Mouse (Mus musculus): ENCODE data around the gene Dnmt3c.

The Dnmt3c gene

DNA sequence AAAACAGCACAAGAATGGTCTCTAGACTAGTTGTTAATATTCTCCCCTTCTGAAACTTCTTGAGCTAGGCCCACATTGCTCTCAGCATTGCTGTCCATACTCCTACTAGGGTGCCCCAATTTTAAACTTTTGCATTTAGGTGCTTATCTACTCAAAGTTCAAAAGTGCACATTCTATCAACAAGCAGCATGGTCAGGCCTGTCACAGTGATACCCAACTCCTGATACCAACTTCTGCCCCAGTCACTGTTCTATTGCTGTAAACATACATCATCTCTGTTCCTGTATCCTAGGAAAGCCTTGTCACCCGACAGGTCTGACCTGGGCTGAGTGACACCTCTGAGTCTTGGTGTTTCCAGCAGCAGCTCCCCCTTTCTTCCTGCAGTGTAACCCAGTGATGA is 26.6 kb downstream of the Dnmt3c start:
- DNase-seq (ENCODE audit: low read depth), result no peak

DNA sequence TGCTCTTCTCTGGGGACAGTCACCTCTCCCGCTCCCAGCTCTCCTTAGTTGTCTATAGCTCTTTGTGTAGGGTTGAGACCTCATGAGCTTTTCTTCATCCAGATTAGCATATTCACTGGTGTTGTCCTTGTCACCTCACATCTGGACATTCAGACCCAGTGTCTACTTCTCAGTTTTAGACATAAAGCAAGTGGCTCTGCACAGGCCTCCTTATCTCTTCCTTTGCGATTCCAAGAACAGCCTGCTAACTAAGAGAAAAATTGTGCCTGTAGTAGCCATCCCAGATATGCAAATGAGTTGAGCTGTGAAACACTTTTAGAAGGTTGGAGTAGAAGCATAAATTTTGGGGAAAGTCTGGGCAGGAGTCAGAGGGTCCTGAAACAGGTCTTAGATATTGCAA is 28.0 kb downstream of the Dnmt3c start:
- DNase-seq (ENCODE audit: low read depth), result no peak

GRCm38 (mm10) chr2:153724871-153725270 is 28.4 kb downstream of the Dnmt3c start:
- no peak for DNase-seq (ENCODE audit: low read depth)

DNA sequence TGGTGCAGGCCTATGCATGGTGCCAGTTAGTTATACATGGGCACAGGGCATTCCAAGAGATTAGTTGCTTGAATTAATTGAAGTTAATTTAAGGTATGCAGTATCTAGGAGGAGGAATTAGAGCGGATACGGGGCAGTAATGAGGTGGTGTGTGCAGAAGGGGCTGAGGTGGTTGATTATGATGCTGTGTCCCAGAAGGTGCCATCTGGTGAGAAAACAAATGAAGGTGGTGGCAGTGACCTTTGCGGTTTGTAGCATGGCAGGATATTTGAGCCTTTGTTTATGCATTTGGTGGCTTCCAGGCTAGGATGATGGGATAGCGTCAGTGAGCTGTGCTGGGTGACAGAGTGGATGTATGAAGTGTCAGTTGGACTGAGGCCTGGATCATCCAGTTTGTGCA is 28.8 kb downstream of the Dnmt3c start:
- DNase-seq (ENCODE audit: low read depth), result no peak

GRCm38 (mm10) chr2:153734033-153734432 is 37.6 kb downstream of the Dnmt3c start:
- no peak for DNase-seq (ENCODE audit: low read depth)

DNA sequence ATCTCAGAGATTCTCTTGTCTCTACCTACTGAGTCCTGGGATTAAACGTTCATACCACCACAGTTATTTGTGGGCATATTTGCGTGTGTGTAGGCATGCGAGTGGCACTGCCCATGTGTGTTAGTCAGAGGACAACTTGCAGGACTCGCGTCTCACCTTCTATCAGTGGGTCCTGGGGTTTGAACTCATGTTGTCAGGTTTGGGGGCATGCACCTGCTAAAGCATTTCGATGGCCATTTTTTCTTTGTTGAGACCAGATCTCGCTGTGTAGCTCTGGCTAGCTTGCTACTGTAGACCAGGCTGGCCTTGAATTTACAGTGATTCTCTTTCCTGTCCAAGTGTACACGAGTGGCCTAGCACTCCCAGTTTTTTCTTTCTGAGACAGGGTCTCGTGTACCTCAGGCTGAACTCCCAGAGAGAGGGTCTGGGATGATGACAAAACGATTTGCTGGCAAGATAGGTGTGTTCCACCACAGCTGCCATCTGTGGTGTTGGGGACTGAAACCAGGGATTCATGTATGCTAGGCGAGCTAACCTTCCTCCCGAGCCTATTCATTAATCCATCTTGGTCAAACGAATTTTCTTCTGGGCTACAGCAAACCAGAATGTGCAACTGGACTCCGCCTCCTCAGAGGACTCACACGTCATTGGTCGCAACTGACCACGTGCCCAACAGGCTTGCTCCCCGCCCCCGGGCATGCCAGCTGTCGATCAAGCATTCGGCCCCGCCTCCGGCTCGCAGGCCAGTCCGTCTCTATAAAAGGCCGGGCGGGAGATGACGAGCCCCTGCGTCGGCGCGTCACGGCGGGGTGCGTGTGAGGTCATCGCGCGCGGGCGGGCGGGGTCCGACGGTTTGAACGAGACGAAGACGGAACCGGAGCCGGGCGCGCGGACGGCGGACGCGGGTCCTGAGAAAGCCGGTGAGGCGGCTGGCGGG is 44.3 kb downstream of the Dnmt3c start, which contains the start of gene Mapre1:
Gene Mapre1 (plus strand): TSS at position 775 of the 937 bp plus-strand sequence.
- DNase-seq (ENCODE audit: low read depth), result peak; percentile 99

DNA sequence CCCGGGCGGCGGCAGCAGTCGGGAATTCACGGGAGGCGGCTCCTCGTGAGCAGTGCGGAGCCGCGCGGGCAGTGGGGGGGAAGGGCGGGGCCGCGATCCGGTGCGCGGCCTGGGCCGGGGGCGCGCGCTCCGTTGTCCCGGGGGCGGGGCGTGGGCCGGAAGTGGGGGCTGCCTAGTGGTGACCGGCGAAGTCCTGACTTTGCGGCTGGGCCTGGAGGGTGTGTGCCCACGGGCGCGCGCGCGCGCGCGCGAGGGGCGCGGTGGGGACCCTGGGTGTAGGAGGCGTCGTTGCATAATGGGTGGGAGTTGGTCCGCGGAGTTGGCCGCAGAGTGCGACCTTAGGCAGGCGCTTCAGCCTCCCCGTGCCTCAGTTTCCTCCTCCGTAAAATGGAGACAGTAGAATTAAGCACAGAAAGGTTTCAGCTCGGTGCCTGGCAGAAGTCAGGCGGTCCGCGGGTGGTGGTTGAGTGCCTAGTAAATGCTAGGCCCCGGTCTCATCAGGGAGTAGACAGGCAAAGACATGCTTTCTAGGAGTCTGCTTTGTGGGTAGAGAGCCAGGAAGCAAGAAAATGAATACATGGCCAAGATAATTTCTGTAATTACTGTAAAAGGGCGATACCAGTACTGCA is 45.1 kb downstream of the Dnmt3c start:
- DNase-seq (ENCODE audit: low read depth), result no peak

DNA sequence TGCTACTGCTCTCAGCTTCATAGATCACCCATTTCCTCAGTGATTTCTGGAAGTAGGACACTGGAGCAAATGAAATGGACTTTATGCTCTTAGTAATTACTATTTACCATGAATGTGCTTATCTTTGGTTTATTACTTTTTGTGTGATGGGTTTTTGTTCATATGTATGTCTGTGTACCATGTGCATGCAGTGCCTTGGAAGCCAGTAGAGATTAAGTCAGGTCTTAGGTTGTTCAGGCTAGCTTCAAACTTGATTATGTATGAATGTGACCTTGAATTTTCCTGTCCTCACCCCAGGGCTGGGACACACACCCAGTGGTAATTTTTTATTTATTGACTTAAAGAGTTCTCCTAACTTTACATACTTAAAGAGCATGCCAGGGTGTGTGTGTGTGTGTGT is 51.5 kb downstream of the Dnmt3c start:
- DNase-seq (ENCODE audit: low read depth), result no peak

- no peak for DNase-seq (ENCODE audit: low read depth)
These were observed 53.9 kb downstream of the Dnmt3c start for GRCm38 (mm10) chr2:153750363-153750762.

DNA sequence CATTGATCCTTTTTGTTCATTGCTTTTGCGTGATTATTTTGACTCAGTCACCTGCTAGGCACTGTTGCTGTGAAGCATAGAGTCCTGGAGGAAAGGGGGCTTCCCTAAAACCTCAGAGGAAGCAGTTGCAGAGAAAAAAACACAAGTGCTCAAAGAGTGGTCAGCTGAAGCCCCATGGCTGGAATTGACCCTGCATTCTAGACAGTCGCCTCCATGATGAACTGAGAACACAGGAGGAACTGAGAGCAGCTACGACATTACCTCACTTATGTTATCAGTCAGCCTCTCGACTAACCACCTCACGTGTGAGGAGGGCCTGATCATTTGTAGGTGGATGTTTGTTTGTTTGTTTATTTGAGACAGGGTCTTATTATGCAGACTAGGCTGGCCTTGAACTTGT is 65.7 kb downstream of the Dnmt3c start:
- DNase-seq (ENCODE audit: low read depth), result no peak

- no peak for DNase-seq (ENCODE audit: low read depth)
These were observed 71.0 kb downstream of the Dnmt3c start for GRCm38 (mm10) chr2:153767484-153767883.

DNA sequence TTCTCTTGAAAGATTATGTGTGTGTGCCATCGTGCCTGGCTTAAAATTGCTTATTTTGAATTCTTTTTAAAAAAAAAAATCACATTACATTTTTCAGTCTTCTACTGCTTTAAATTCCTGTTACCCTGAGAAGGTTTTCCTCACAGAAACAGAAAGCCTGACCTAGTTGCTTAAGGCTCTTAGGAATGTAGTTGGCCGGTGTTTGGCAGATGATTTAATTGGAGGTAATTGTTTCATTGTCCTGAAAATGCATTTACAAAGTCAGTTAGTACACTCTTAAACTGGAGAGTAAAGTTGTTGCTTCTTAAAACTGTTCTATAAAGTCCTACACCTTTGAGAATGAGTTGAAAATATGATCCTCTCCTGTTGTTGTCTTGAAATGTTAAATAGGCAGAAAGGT is 72.4 kb downstream of the Dnmt3c start:
- no peak for DNase-seq (ENCODE audit: low read depth)

DNA sequence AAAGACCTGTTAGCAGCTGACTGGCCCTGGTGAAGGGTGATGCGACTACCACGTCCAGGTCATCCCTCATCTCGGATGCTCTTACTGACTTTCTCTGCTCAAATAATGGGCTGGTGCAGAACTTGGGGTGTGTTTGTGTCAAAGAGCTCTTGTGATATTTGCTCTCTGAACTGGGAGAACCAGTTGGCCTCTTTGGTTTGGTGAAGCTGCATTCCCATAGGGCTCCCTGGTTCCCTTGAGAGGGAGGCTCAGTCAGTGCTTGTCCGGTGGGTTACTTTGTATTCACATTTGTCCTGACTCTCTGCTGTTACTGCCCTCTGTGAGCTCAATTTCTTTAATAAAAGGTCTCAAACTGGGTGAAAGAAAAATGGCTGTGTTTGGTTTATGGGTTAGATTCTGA is 76.5 kb downstream of the Dnmt3c start:
- no peak for DNase-seq (ENCODE audit: low read depth)

DNA sequence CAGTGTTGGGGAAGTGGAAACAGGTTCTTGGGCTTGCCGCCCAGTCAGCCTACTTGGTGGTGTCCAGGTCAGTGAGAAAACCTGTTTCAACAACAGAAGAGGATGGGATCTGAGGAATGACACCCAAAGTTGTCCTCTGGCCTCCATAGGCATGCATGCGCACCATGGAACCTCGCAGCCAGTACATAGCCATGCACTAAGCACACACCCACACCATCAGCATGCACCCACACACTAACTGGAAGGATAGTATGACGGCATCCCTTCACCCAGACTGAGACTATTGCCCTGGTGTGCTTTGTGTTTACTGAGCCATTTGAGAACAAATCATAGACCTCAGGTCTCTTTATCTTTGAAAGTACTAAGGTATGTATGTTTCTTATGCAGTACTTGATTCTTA is 79.0 kb downstream of the Dnmt3c start:
- DNase-seq (ENCODE audit: low read depth), result no peak

DNA sequence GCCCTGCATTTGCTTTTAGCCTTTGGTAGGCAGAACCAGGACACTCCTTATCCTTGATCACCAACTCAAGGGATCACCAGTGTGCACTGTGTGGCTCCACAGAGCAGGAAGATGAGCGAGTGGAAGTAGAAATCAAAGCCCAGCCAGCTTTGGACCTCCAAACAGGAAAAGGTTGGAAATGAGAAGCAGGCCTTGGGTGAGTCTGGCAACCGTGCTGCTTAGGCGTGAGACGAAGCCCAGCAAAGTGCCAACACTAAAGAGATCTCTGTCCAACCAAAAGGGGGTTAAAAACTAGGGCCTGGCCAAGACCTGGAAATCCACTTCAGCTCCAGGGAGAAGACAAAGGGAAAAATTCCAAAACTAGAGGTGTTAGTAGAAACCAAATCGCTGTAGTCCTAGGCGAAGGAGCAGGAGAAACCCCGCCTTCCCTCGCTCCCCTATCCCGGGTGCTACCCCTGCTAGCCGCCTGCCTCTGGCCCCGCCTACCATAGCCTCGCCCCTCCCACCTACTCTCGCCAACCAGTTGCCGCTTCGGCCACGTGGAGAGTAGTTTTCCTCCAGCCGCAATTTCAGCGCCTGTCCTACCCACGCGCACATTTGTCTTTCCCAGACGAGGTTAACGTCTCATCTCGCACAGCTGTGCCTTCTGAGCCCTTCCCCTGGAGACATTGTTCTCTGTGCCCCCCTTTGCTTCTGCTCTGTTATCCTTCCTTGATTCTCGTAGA is 82.3 kb downstream of the Dnmt3c start:
- DNase-seq (ENCODE audit: low read depth), result peak; percentile 81

All from induced T-regulatory cell, adult 2 months (primary cell).